Mouse (Mus musculus): ENCODE results near the gene St5.

DNA sequence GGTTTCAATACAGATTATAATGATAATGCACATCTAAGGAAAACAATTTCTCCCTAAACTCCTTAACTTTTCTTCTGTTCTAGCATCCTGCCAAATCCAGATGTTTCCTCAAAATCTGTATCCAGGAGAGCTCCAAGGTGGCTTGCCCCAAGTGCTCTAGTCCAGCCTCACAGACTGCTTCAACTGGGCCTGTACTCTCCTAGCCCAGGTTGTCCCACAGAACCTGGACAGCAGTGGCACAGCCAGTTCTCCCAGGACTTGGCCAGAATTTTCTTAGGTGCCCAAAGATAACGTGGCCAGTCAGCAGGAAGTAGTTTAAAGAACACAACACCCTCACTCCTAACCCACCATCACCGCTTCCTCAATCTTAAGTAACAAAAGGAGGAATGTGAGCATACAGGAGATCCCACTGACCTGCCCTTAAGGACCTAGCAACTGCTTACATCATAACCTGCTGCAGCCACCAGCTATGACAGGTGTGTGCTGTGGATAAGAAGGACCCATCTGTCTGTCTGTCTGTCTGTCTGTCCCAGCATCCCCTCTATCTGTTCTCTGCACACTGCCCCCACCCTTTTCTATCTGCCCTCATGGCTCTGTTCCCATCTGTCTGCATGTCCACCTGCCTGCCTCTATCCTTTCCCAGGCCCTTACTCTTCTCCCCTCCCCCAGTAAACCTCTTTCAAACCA lies 108.4 kb downstream of the St5 start:
- TF ChIP-seq ZNF384 (IDR thresholded peaks at IDR 0.05; ENCODE audit: low read depth, low read length) (no peak), HCFC1 (IDR thresholded peaks at IDR 0.05; ENCODE audit: borderline replicate concordance, insufficient read depth, low read length) (no peak), ZC3H11A (IDR thresholded peaks at IDR 0.05; ENCODE audit: borderline replicate concordance, low read depth, low read length) (no peak)
